Mouse (Mus musculus): Measurements from ENCODE around the gene Acbd3.

GRCm38 (mm10) chr1:180766557-180766956, 40.7 kb downstream of the Acbd3 start:
- TF ChIP-seq CTCF (IDR thresholded peaks at IDR 0.05; ENCODE audit: low read depth) (no peak), EP300 (IDR thresholded peaks at IDR 0.05; ENCODE audit: low read depth) (no peak)
